13 mouse cellular contexts compared by ENCODE assay signal in genomic region chr8:8991026-8991425, GRCm38 (mm10).
A peak's percentile ranks its signal among the peaks of the same experiment; 100 is the strongest.
DNase-seq lines count a peak whose midpoint lies in the region; ATAC-seq lines count a peak whose summit lies in the region.
"Had no signal": no experiment of that assay in that cellular context is flagged by ENCODE, and none has a peak within 500 bp of the region (broad histone marks: within the 10 kb centered on the region; RNA-seq: fewer than 3 reads in every experiment).

No protein-coding gene starts in this region.

- H3K9ac ChIP-seq in lung, embryonic 15.5 days = no peak overlapping the region
- H3K9ac ChIP-seq: embryonic facial prominence, embryonic 12.5 days; forebrain, embryonic 12.5 days; intestine, embryonic 15.5 days had no signal

- no peaks in the 10 kb centered on the region for H3K36me3 ChIP-seq in lung, embryonic 15.5 days
- H3K36me3 ChIP-seq in limb, embryonic 10.5 days = no peaks in the 10 kb centered on the region
- H3K36me3 ChIP-seq: embryonic facial prominence, embryonic 12.5 days; forebrain, embryonic 12.5 days; intestine, embryonic 15.5 days had no signal

- no peak overlapping the region for H3K4me3 ChIP-seq in lung, embryonic 15.5 days
- H3K4me3 ChIP-seq in limb, embryonic 10.5 days = no peak overlapping the region
- H3K4me3 ChIP-seq: embryonic facial prominence, embryonic 12.5 days; forebrain, embryonic 12.5 days; intestine, embryonic 15.5 days had no signal

- intact Hi-C loops in heart, postnatal 10 days (cut with DNase I) = loop anchor here (5.0 kb wide), 3 partner anchors 69 to 259 kb away; no protein-coding TSS in a partner anchor

- H3K4me1 ChIP-seq in lung, embryonic 15.5 days = peaks cover 50% of the 10 kb centered on the region
- H3K4me1 ChIP-seq in limb, embryonic 10.5 days = peaks cover 50% of the 10 kb centered on the region

- peak; percentile 19 for DNase-seq in adrenal gland, adult 2 months
- DNase-seq in adrenal gland, adult 18-20 months (ENCODE audit: low spot score in 2 of 2) = no peak
- no peak for DNase-seq in lung, postnatal 14 days
- peak; percentile 25 to 34 for DNase-seq in heart, postnatal 10 days
- DNase-seq in limb, embryonic 10.5 days (ENCODE audit: low spot score) = no peak
- no peak for DNase-seq in frontal cortex, postnatal 10 days (ENCODE audit: low spot score in 2 of 2)
- DNase-seq: cerebellum, adult 9-11 months; spleen, adult 18-20 months had no signal

- no peaks in the 10 kb centered on the region for H3K27me3 ChIP-seq in lung, embryonic 15.5 days
- H3K27me3 ChIP-seq in limb, embryonic 10.5 days (ENCODE audit: low read depth, poor library complexity, severe bottlenecking) = no peaks in the 10 kb centered on the region
- H3K27me3 ChIP-seq: embryonic facial prominence, embryonic 12.5 days; intestine, embryonic 15.5 days had no signal

- H3K4me2 ChIP-seq in lung, embryonic 15.5 days = no peak overlapping the region
- H3K4me2 ChIP-seq: embryonic facial prominence, embryonic 12.5 days; forebrain, embryonic 12.5 days; intestine, embryonic 15.5 days had no signal

- H3K9me3 ChIP-seq in lung, embryonic 15.5 days = no peaks in the 10 kb centered on the region
- no peaks in the 10 kb centered on the region for H3K9me3 ChIP-seq in limb, embryonic 10.5 days (replicated peaks)
- H3K9me3 ChIP-seq: embryonic facial prominence, embryonic 12.5 days; forebrain, embryonic 12.5 days; intestine, embryonic 15.5 days had no signal

- H3K27ac ChIP-seq in lung, embryonic 15.5 days = peak overlapping the region; percentile 26; the same call in 1 of the 2 replicates
- peak overlapping the region; percentile 27 for H3K27ac ChIP-seq in limb, embryonic 10.5 days
- H3K27ac ChIP-seq: embryonic facial prominence, embryonic 12.5 days; forebrain, embryonic 12.5 days; intestine, embryonic 15.5 days had no signal

- 47% methylated on average over 8 of the region's 8 CpGs for WGBS in lung, embryonic 15.5 days
- WGBS in limb, embryonic 10.5 days = 75% methylated on average over 8 of the region's 8 CpGs

- no peak for ATAC-seq in lung, embryonic 15.5 days (ENCODE audit: borderline replicate concordance, extremely low read depth, low FRiP score, low TSS enrichment)
- ATAC-seq in cerebellum, adult (ENCODE audit: insufficient number of reproducible peaks, low FRiP score, low TSS enrichment) = no peak
- ATAC-seq: intestine, embryonic 15.5 days had no signal

Comparison
In these comparisons a context has a peak if more than half of its experiments do, and no peak if none do; other contexts are left out.
1. DNase-seq: peak in adrenal gland, adult 2 months (single experiment) and heart, postnatal 10 days (2 of 2); none in adrenal gland, adult 18-20 months (0 of 2), lung, postnatal 14 days (single experiment), limb, embryonic 10.5 days (single experiment) and frontal cortex, postnatal 10 days (0 of 2).